Mouse (Mus musculus) adipocyte (in vitro differentiated cells): ENCODE data around the gene Trpv3.
"Not testable (repeated sequence)": the region's sequence is repeated elsewhere in the genome, so short reads cannot be mapped to it uniquely, and the experiment has no call there.

Experiments used
- DNase-seq: peaks from one replicate; pipeline ENCODE4 v3.0.0-alpha.2; 2016; ENCODE audit warnings: low spot score

Gene Trpv3

GRCm38 (mm10) chr11:73289621-73290020 is 22.4 kb downstream of the Trpv3 start:
- peak; percentile 91 for DNase-seq

GRCm38 (mm10) chr11:73303123-73303522 is 35.9 kb downstream of the Trpv3 start:
- no peak for DNase-seq

DNA sequence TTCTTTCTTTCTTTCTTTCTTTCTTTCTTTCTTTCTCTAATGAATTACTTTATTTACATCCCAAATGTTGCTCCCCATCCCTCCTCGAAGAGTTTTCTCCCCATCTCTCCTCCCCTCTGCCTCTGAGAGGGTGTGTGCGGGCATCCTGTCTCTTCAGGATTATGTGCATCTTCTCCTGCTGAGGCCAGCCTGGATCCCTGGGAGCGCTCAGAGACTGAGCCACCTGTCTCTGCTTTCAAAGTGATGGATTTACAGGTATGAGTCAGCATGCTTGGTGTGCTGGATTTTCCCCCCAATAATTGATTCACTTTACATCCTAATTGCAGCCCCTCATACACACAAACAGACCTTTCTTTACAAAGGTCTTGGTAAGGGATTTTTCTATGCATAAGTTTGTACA is 48.8 kb downstream of the Trpv3 start:
- no peak for DNase-seq

GRCm38 (mm10) chr11:73318581-73318980 is 51.4 kb downstream of the Trpv3 start:
- not testable (repeated sequence) for DNase-seq

GRCm38 (mm10) chr11:73321064-73321463 is 53.9 kb downstream of the Trpv3 start:
- DNase-seq, result not testable (repeated sequence)

GRCm38 (mm10) chr11:73323906-73324830 is 57.0 kb downstream of the Trpv3 start:
- peak; percentile 66 for DNase-seq

DNA sequence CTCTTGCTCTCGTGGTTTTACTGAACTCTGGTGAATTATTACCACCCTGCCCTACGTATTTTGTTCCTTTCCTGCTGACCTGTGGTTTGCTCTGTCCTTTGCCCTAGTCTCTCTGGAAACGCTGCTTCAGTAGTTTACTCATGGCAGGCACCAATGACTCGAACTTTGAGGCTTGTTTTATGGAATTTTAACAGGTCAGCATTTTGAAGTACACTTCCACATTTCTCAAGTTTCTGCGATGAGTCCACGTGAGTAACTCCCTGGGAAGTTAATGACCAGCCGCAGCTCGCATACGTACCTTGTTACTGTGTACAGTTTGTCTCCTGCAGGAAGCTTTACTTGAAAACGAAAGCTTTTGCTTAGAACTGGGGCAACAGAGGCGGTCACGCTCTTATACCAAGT is 59.3 kb downstream of the Trpv3 start:
- peak; percentile 73 for DNase-seq

GRCm38 (mm10) chr11:73327361-73327760 is 60.2 kb downstream of the Trpv3 start:
- no peak for DNase-seq

DNA sequence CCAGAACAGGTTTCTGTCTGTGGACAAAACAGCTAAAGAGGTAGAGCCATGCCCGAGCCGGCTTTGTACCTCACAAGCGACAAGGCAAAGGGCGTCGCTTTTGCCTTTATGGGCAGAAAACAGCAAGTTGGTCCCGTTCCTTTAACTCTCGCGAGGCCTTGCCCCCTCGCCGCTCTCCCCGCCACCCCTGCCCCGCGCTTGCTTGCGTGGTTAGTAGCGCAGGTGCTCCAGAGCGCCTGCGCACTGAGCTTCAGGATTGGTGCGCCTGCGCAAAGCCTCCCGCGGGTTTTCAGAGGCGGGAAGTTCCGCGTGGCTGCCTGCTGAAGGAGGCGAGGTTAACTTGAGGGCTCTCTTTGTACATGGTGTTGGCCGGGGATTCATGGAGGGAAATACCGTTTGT is 62.3 kb downstream of the Trpv3 start, which contains the start of the genes Aspa, Gm49340 and Spata22:
Gene Aspa, minus strand, starts transcription at position 155 of the 400 bp plus-strand sequence.
Gene Gm49340, plus strand, starts transcription at position 300 of the 400 bp plus-strand sequence.
Gene Spata22, plus strand, starts transcription at position 300 of the 400 bp plus-strand sequence.
- no peak for DNase-seq

DNA sequence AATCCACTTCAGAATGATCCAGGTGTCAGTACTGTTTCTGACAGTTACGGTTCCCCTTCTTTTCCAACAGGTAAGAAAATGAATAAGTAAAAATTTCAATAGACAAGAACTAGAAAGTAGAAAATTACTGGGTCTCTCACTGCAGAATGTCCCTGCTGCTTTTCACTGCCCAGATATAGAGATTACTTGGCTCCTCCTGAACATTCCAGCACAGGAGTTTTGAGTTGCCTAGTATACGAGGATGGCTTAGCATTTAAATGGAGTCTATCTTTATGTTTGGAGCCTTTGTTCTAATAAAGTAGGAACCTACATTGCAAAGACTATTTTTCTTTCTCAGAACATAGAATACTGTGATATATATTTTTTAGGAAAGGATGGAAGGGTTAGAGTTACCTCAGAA is 66.2 kb downstream of the Trpv3 start:
- no peak for DNase-seq

GRCm38 (mm10) chr11:73336919-73337318 is 69.7 kb downstream of the Trpv3 start:
- no peak for DNase-seq
